Mouse (Mus musculus) midbrain, embryonic 11.5 days (tissue): ENCODE results near the gene Siah1b. TPM values are rescaled to one million over a fixed set of nuclear protein-coding genes. Genes with fewer than 3 reads are reported as not detected.

Experiments
- ATAC-seq: fragments of 200-750 bp; cut with Nextera tagmentation; 2 replicates; pipeline ENCODE4 v1.8.0; 2017; ENCODE audit warnings: moderate TSS enrichment, moderate library complexity; ENCODE audit not compliant: low FRiP score
- DNase-seq: peaks from one replicate; pipeline ENCODE4 v3.0.0; 2015; ENCODE audit warnings: low spot score; ENCODE audit errors: missing footprints
- H3K27ac ChIP-seq: fragments of 300-500 bp; sonication (generic); 2 replicates; pipeline ENCODE4 v1.5.1; 2014; ENCODE audit warnings: low read depth, low read length
- H3K27me3 ChIP-seq: fragments of 300-500 bp; sonication (generic); 2 replicates; pipeline ENCODE4 v1.6.1; 2014; ENCODE audit warnings: mild to moderate bottlenecking, low read length, moderate library complexity, mixed read lengths; ENCODE audit not compliant: control insufficient read depth, insufficient read depth
- H3K36me3 ChIP-seq: fragments of 300-500 bp; sonication (generic); 2 replicates; pipeline ENCODE4 v1.6.1; 2014; ENCODE audit warnings: mild to moderate bottlenecking, low read length, moderate library complexity, mixed read lengths; ENCODE audit not compliant: control insufficient read depth, insufficient read depth
- H3K4me1 ChIP-seq: fragments of 300-500 bp; sonication (generic); 2 replicates; pipeline ENCODE4 v1.6.1; 2014; ENCODE audit warnings: low read length; ENCODE audit not compliant: control insufficient read depth, insufficient read depth
- H3K4me2 ChIP-seq: fragments of 300-500 bp; sonication (generic); 2 replicates; pipeline ENCODE4 v1.6.1; 2014; ENCODE audit warnings: mild to moderate bottlenecking, moderate library complexity
- H3K4me3 ChIP-seq: fragments of 300-500 bp; sonication (generic); 2 replicates; pipeline ENCODE4 v1.5.1; 2014; ENCODE audit warnings: low read depth, low read length
- H3K9ac ChIP-seq: fragments of 300-500 bp; sonication (generic); 2 replicates; pipeline ENCODE4 v1.6.1; 2014; ENCODE audit warnings: low read length
- H3K9me3 ChIP-seq: fragments of 300-500 bp; sonication (generic); 2 replicates; pipeline ENCODE4 v1.6.1; 2016; ENCODE audit warnings: low read length; ENCODE audit not compliant: control insufficient read depth
- WGBS: fragments of 180-500 bp; shearing (Covaris S2); extraction: QIAGEN DNeasy Blood & Tissue Kit; methylation state at CpG from one replicate; pipeline ENCODE4 v1.1.7; 2014; 5-methylcytosine and 5-hydroxymethylcytosine counted together
- polyA plus RNA-seq: library from polyadenylated mRNA; unstranded; fragments of >200 nt; fragmentation: Nextera tagmentation; extraction: Ambion mirVana; gene quantifications from 2 replicates; pipeline ENCODE4 v1.2.1, GENCODE M21; 2014

The Siah1b gene
- polyA plus RNA-seq, 1 experiment from 2014 or later, result 49.8 TPM

DNA sequence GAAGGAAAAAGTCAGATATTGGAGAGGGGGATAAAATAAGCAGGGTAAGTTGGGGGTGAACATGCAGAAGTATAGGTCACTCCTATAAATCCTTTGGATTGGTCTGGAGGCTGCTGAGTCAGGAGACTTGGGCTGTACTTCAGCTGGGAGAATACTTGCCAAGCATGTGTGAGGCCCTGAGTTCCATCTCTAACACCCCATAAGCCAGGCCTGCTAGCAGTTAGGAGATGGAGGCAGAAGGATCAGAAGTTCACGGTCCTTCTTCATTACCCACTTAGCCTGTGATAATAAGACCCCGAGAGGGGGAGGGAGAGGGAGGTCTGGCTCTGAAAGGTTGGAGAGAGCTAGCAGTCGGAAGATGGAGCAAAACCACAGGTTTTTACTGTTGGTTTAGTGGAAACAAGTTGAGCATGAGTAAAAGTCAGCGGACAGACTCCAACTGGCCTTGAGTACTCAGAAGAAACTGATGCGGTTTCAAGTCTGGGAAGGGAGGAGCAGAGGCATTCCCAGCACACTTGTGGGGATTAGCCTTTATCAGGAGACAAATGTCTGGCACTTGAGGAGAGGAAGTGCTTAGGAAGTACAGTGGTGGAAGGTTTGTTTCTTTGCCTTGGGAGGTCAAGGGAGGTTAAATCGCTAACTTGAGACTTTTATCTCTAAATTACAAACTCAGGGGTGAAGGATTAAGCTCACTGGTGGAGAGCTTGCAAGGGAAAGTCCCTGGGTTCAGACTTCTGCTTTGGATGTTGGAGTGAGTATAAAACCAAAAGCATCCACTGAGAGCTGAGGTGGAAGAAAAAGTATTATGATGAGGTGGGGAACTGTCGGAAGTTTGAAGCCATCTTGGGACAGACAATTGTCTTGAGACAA lies 16.2 kb upstream of the Siah1b start:
- Histone ChIP-seq H3K4me3 (no peak overlapping the region), H3K9me3 (no peaks in the 10 kb centered on the region), H3K4me2 (no peak overlapping the region), H3K9ac (no peak overlapping the region), H3K4me1 (no peaks in the 10 kb centered on the region), H3K27me3 (peaks cover 15% of the 10 kb centered on the region), H3K27ac (no peak overlapping the region), H3K36me3 (no peaks in the 10 kb centered on the region)
- no peak for DNase-seq
- no peak for ATAC-seq
- 58% methylated on average over 7 of the region's 7 CpGs for WGBS

DNA sequence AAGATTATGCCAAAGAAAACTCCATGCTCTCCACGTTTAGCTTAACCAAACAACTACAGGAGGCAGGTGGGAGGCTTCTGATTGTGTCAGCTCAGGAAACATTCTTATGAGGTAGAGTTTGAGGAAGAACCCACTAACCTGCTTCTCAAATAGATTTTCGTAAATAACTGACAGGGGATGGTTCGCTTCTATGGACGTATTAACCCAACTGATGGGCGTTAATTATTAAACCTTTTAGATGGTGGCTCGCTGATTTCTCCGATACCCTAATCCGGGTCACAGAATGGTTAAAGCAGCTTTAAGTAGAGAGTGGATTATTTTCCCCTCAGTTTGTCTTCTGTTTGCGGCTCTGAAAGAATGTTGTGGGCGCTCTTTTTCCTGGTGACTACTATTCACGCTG lies 13.6 kb upstream of the Siah1b start:
- Histone ChIP-seq H3K36me3 (no peaks in the 10 kb centered on the region), H3K9me3 (no peaks in the 10 kb centered on the region), H3K4me3 (no peak overlapping the region), H3K27ac (no peak overlapping the region), H3K4me1 (no peaks in the 10 kb centered on the region), H3K4me2 (no peak overlapping the region), H3K27me3 (peaks cover 11% of the 10 kb centered on the region), H3K9ac (no peak overlapping the region)
- DNase-seq, result no peak
- no peak for ATAC-seq
- WGBS, result 67% methylated on average over 11 of the region's 11 CpGs

DNA sequence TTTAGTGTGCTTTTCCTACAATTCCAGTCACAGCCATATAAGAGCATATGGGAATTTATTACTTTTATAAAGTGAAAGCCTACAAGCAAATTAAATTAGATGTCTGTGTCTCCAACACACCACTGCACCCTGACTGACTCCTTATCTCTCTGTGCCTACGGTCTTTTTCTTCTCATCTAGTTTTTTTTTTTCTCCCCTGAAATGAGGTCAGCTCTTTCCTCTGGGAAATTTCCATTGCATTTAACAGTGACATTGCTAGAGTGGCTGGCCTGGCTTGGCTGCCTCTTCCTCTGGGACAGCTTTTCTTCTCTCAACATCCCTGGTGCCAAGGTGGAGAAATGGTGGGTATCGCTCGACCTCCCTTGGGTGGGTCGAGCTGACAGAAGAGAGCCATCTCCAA lies 12.3 kb upstream of the Siah1b start, which contains the start of gene Cltrn:
Gene Cltrn, plus strand, starts transcription at position 249 of the 400 bp plus-strand sequence.
- no peaks in the 10 kb centered on the region for H3K4me1 ChIP-seq

DNA sequence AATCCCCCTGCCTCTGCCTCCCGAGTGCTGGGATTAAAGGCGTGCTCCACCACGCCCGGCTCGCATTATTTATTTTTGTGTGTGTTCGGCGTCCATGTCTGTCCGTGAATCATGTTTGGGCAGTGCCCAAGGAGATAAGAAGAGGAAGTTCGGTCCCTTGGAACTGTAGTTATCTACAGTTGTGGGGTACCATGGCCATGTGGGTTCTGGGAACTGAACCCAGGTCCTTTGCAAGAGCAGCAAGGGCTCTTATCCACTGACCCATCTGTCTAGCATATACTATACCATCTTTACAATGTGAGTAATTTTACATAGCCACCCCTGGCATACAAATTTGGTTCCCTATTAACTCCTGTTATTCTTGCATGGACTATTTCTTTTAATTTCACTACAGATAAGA lies 5.7 kb upstream of the Siah1b start:
- no peak overlapping the region for H3K4me2 ChIP-seq
- no peaks in the 10 kb centered on the region for H3K36me3 ChIP-seq
- H3K27me3 ChIP-seq, result no peaks in the 10 kb centered on the region
- WGBS, result 95% methylated on average over 9 of the region's 9 CpGs
- DNase-seq, result no peak
- H3K4me3 ChIP-seq, result no peak overlapping the region
- no peak overlapping the region for H3K9ac ChIP-seq
- no peaks in the 10 kb centered on the region for H3K4me1 ChIP-seq
- H3K27ac ChIP-seq, result no peak overlapping the region
- ATAC-seq, result no peak
- H3K9me3 ChIP-seq, result no peaks in the 10 kb centered on the region

More for the DNA sequence above, 12.3 kb upstream of the Siah1b start, which contains the start of gene Cltrn:
- H3K36me3 ChIP-seq, result no peaks in the 10 kb centered on the region
- ATAC-seq (no peak), DNase-seq (no peak)
- H3K4me3 ChIP-seq, result no peak within 1 kb of the TSS
- H3K9me3 ChIP-seq, result no peaks in the 10 kb centered on the region
- H3K27me3 ChIP-seq, result peaks cover 11% of the 10 kb centered on the region; the same call in 1 of the 2 replicates
- 87% methylated on average over 4 of the region's 4 CpGs for WGBS
- no peak within 1 kb of the TSS for H3K9ac ChIP-seq
- H3K4me2 ChIP-seq, result no peak within 1 kb of the TSS
- no peak within 1 kb of the TSS for H3K27ac ChIP-seq

DNA sequence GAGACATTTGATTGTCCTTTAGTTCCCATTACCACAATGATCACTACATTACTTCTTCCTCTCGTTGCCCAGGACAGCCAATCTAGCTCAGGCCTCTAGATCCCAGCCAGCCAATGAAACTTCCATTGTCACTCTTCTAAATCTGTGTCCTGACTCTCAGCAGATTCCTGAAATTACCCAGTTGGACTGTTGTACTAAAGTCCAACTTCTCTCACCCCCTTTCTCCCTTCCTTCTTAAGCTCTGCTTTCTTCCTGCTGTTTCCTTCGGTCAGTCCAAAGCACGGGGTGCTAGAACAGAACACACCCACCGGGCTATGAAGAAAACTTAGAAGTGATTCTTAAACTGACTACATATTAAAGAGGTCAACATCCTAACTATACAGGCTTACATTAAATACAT lies 7.3 kb downstream of the Siah1b start:
- WGBS, result 88% methylated on average over 4 of the region's 4 CpGs
- no peak overlapping the region for H3K4me3 ChIP-seq
- no peak overlapping the region for H3K27ac ChIP-seq
- no peak overlapping the region for H3K9ac ChIP-seq
- ATAC-seq (no peak), DNase-seq (no peak)
- no peaks in the 10 kb centered on the region for H3K4me1 ChIP-seq
- H3K36me3 ChIP-seq, result no peaks in the 10 kb centered on the region
- H3K27me3 ChIP-seq, result no peaks in the 10 kb centered on the region
- H3K9me3 ChIP-seq, result no peaks in the 10 kb centered on the region
- no peak overlapping the region for H3K4me2 ChIP-seq

DNA sequence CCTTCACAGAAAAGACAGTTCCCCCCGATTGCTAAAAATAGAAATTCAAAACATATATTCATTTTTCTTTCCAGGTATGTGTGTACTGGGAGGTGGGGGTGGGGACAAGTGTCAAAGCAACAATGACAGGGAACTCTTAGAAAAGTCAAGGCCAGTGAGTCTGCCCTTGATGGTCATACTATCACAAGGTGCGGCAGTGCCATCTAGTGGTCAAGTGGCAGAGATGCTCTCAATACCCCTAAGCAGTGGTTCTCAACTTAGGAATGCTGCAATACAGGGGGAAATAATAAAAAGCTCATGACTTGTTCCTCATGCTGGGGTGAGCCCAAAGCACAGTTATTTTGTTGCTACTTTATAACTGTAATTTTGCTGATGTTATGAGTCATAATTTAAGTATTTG lies 10.1 kb downstream of the Siah1b start:
- DNase-seq (peak; percentile 83), ATAC-seq (peak; percentile 85)
- H3K9me3 ChIP-seq, result no peaks in the 10 kb centered on the region
- 13% methylated on average over 2 of the region's 2 CpGs for WGBS
- H3K4me2 ChIP-seq, result no peak overlapping the region
- no peak overlapping the region for H3K9ac ChIP-seq
- no peak overlapping the region for H3K4me3 ChIP-seq
- no peaks in the 10 kb centered on the region for H3K36me3 ChIP-seq
- no peak overlapping the region for H3K27ac ChIP-seq
- H3K27me3 ChIP-seq, result no peaks in the 10 kb centered on the region
- no peaks in the 10 kb centered on the region for H3K4me1 ChIP-seq

DNA sequence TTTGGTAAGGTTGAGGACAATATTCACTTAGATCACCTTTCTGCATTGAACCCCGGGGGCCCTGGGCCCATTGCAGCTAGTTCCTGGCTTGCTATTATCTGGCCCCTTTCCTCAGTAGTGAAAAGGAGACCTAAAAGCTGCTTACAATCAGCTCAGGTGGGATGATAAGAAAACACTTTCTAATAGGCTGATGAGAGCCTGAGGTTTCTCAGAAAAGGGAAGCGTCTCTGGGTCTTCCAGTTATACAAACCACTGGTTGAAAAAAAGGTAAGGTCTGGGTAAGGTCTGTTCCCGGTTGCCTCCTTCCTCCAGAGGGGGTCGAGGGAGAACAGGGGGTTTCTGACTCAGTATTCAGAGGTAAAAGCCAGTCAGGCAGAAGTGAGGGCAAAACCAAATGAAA lies 17.2 kb downstream of the Siah1b start:
- Histone ChIP-seq H3K9me3 (no peaks in the 10 kb centered on the region), H3K9ac (no peak overlapping the region), H3K27ac (no peak overlapping the region), H3K4me2 (no peak overlapping the region), H3K4me3 (no peak overlapping the region), H3K27me3 (peaks cover 3% of the 10 kb centered on the region), H3K4me1 (no peaks in the 10 kb centered on the region), H3K36me3 (no peaks in the 10 kb centered on the region)
- no peak for DNase-seq
- WGBS, result 70% methylated on average over 4 of the region's 4 CpGs
- no peak for ATAC-seq

DNA sequence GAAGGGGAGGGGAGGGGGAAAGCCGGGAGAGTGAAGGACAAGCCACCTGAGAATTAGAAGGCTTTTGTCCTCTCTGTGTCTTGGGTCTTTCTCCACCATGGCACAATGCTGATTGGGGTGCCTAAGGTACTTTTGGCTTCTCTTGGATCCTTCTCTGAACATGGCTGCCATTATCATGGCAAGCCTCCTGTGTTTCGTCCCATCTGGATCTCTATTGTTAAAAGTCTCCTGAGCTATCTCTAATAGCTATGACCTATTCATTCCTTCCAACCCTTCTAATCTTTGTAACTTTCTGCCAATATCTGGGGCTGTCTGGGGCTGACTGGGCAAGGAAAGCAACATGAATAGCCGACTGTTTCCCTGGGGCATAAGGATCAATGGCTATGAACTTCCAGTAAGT lies 17.8 kb downstream of the Siah1b start:
- 86% methylated on average over 3 of the region's 3 CpGs for WGBS
- H3K9me3 ChIP-seq, result no peaks in the 10 kb centered on the region
- H3K4me3 ChIP-seq, result no peak overlapping the region
- no peaks in the 10 kb centered on the region for H3K4me1 ChIP-seq
- no peak overlapping the region for H3K9ac ChIP-seq
- DNase-seq (no peak), ATAC-seq (no peak)
- H3K4me2 ChIP-seq, result no peak overlapping the region
- no peak overlapping the region for H3K27ac ChIP-seq
- peaks cover 3% of the 10 kb centered on the region for H3K27me3 ChIP-seq
- no peaks in the 10 kb centered on the region for H3K36me3 ChIP-seq

DNA sequence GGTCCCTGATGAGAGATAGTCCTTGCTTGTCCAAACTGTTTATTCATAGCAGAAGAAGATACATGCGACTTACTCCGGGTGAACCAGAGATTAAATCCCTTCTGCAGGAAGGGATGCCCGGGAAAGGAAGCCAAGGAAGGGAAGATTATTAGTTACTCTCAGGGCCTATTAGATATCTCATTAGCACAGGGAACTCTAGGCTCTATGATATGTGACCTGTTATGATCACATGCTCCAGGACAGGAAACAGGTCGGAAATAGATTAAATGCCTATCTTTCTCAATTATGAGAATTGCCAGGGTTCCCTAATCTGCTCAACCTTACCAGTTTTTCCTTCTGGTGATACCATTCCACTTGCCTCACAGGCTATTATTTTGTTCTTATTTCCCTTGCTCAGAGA lies 20.6 kb downstream of the Siah1b start:
- Histone ChIP-seq H3K36me3 (no peaks in the 10 kb centered on the region), H3K4me1 (no peaks in the 10 kb centered on the region), H3K9ac (no peak overlapping the region), H3K9me3 (no peaks in the 10 kb centered on the region), H3K27ac (no peak overlapping the region), H3K27me3 (peaks cover 3% of the 10 kb centered on the region), H3K4me3 (no peak overlapping the region), H3K4me2 (no peak overlapping the region)
- no peak for ATAC-seq
- 87% methylated on average over 4 of the region's 4 CpGs for WGBS
- DNase-seq, result no peak
